Mouse (Mus musculus): ENCODE measurements around the gene Pmvk. TPM values are rescaled to one million over a fixed set of nuclear protein-coding genes. Genes with fewer than 3 reads are reported as not detected.

Pmvk gene
- polyA plus RNA-seq, 1 experiment from 2014 or later, result 52.7 TPM

GRCm38 (mm10) chr3:89449541-89449940 lies 4.8 kb upstream of the Pmvk start:
- H3K4me1 ChIP-seq (replicated peaks; ENCODE audit: insufficient read depth, low read length), result peaks cover 5% of the 10 kb centered on the region
- H3K9ac ChIP-seq (ENCODE audit: low read depth, low read length), result no peak overlapping the region
- H3K4me3 ChIP-seq (replicated peaks; ENCODE audit: low read depth, low read length), result no peak overlapping the region
- peak; percentile 84 for DNase-seq (ENCODE audit: low spot score)
- H3K4me2 ChIP-seq (ENCODE audit: low read length), result no peak overlapping the region
- H3K9me3 ChIP-seq (replicated peaks; ENCODE audit: low read length), result no peaks in the 10 kb centered on the region
- peak; percentile 77 for TF ChIP-seq CTCF (IDR thresholded peaks at IDR 0.05; ENCODE audit: low read depth)
- 45% methylated on average over 7 of the region's 7 CpGs for WGBS
- H3K36me3 ChIP-seq (ENCODE audit: insufficient read depth, low read length), result peaks cover 10% of the 10 kb centered on the region; the same call in 1 of the 2 replicates
- ATAC-seq (replicated peaks; ENCODE audit: low FRiP score, low read depth), result peak; percentile 61; the same call in 1 of the 2 replicates
- no peaks in the 10 kb centered on the region for H3K27me3 ChIP-seq (ENCODE audit: insufficient read depth, low read length)
- H3K27ac ChIP-seq, result no peak overlapping the region; the same call in 1 of the 2 replicates

DNA sequence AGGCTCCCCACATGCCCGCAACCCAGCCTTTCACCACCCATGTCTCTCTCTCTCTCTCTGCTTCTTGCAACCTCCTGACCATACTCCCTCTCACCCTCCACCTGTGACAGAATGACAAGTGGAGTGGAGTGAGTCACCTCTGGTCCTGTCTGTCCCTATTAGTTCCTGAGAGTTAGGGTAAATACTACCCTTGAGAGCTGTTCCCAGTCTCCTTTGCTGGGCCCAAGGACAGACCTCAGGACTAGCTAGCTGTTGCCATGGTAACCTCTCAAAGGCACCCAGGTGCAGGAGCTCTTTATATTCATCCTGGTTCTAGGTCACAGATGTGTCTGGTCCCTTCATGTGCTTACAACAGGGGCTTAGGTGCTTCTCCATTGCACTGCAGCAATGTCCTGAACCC lies 2.4 kb upstream of the Pmvk start:
- Histone ChIP-seq H3K27me3 (ENCODE audit: insufficient read depth, low read length) (no peaks in the 10 kb centered on the region), H3K4me2 (ENCODE audit: low read length) (no peak overlapping the region), H3K4me3 (replicated peaks; ENCODE audit: low read depth, low read length) (no peak overlapping the region), H3K27ac (no peak overlapping the region), H3K4me1 (replicated peaks; ENCODE audit: insufficient read depth, low read length) (peaks cover 5% of the 10 kb centered on the region), H3K9me3 (replicated peaks; ENCODE audit: low read length) (no peaks in the 10 kb centered on the region), H3K9ac (ENCODE audit: low read depth, low read length) (no peak overlapping the region), H3K36me3 (ENCODE audit: insufficient read depth, low read length) (0 out of 2 replicates have a peak, but pooled peaks cover 4% of the 10 kb centered on the region)
- ATAC-seq (replicated peaks; ENCODE audit: low FRiP score, low read depth) (no peak), DNase-seq (ENCODE audit: low spot score) (no peak)
- 95% methylated on average over 1 of the region's 1 CpGs for WGBS
- TF ChIP-seq CTCF (IDR thresholded peaks at IDR 0.05; ENCODE audit: low read depth), result no peak

GRCm38 (mm10) chr3:89455786-89456285 lies 1.5 kb downstream of the Pmvk start:
- WGBS, result 57% methylated on average over 1 of the region's 1 CpGs
- H3K9ac ChIP-seq (ENCODE audit: low read depth, low read length), result no peak overlapping the region
- peaks cover 8% of the 10 kb centered on the region for H3K4me1 ChIP-seq (replicated peaks; ENCODE audit: insufficient read depth, low read length)
- ATAC-seq (replicated peaks; ENCODE audit: low FRiP score, low read depth), result no peak
- DNase-seq (ENCODE audit: low spot score), result no peak
- H3K4me3 ChIP-seq (replicated peaks; ENCODE audit: low read depth, low read length), result no peak overlapping the region
- H3K9me3 ChIP-seq (replicated peaks; ENCODE audit: low read length), result no peaks in the 10 kb centered on the region
- H3K27me3 ChIP-seq (ENCODE audit: insufficient read depth, low read length), result no peaks in the 10 kb centered on the region
- no peaks in the 10 kb centered on the region for H3K36me3 ChIP-seq (ENCODE audit: insufficient read depth, low read length)
- no peak for TF ChIP-seq CTCF (IDR thresholded peaks at IDR 0.05; ENCODE audit: low read depth)
- no peak overlapping the region for H3K27ac ChIP-seq
- H3K4me2 ChIP-seq (ENCODE audit: low read length), result no peak overlapping the region

GRCm38 (mm10) chr3:89456726-89457665 lies 2.7 kb downstream of the Pmvk start:
- H3K9me3 ChIP-seq (replicated peaks; ENCODE audit: low read length), result no peaks in the 10 kb centered on the region
- TF ChIP-seq CTCF (IDR thresholded peaks at IDR 0.05; ENCODE audit: low read depth), result peak; percentile 82
- H3K27me3 ChIP-seq (ENCODE audit: insufficient read depth, low read length), result no peaks in the 10 kb centered on the region
- 33% methylated on average over 10 of the region's 10 CpGs for WGBS
- H3K4me3 ChIP-seq (replicated peaks; ENCODE audit: low read depth, low read length), result no peak overlapping the region
- H3K4me2 ChIP-seq (ENCODE audit: low read length), result no peak overlapping the region
- H3K36me3 ChIP-seq (ENCODE audit: insufficient read depth, low read length), result no peaks in the 10 kb centered on the region
- H3K4me1 ChIP-seq (replicated peaks; ENCODE audit: insufficient read depth, low read length), result peaks cover 8% of the 10 kb centered on the region
- H3K27ac ChIP-seq, result no peak overlapping the region
- DNase-seq (ENCODE audit: low spot score) (peak; percentile 73), ATAC-seq (replicated peaks; ENCODE audit: low FRiP score, low read depth) (0 out of 2 replicates have a peak, but pooled peaks have one; percentile 53)
- H3K9ac ChIP-seq (ENCODE audit: low read depth, low read length), result no peak overlapping the region

GRCm38 (mm10) chr3:89458372-89458964 lies 4.1 kb downstream of the Pmvk start:
- WGBS, result 40% methylated on average over 13 of the region's 13 CpGs
- peak; percentile 37; the same call in 1 of the 2 replicates for ATAC-seq (replicated peaks; ENCODE audit: low FRiP score, low read depth)
- TF ChIP-seq CTCF (IDR thresholded peaks at IDR 0.05; ENCODE audit: low read depth), result no peak
- Histone ChIP-seq H3K4me1 (replicated peaks; ENCODE audit: insufficient read depth, low read length) (peaks cover 8% of the 10 kb centered on the region), H3K4me2 (ENCODE audit: low read length) (peak overlapping the region; percentile 82), H3K4me3 (replicated peaks; ENCODE audit: low read depth, low read length) (peak overlapping the region; percentile 60), H3K9ac (ENCODE audit: low read depth, low read length) (no peak overlapping the region; the same call in 1 of the 2 replicates), H3K9me3 (replicated peaks; ENCODE audit: low read length) (no peaks in the 10 kb centered on the region), H3K27me3 (ENCODE audit: insufficient read depth, low read length) (no peaks in the 10 kb centered on the region), H3K27ac (0 out of 2 replicates have a peak overlapping the region, but pooled peaks have one; percentile 79), H3K36me3 (ENCODE audit: insufficient read depth, low read length) (no peaks in the 10 kb centered on the region)
- DNase-seq (ENCODE audit: low spot score), result no peak

All from kidney, postnatal 0 days (tissue).